Mouse (Mus musculus): ENCODE measurements at regions not wholly inside any gene's neighbourhood (a gene's known extent, or its start where the extent isn't known, plus 50 kb on each side); places are given as distances from the start of the nearest gene placed in this dataset.
A peak's percentile ranks its signal among the peaks of the same experiment; 100 is the strongest.

DNA sequence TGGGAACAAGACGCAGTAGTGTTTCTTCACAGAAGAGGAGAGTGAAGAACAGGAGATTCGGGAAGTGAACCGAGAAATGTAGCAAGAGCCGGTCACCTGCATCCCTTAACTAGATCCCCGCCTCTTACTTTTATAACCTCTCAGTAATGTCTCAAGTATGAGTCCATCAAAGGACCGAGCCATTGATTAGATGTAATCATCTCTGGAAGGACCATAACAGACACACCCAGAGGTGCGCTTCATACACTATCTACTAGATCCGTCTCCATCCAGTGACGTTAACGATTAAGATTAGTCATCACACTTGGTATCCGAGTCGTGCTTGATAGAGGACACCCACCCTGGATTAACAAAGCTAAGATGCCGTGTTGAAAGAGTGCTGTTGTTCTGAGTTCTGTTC lies 252.9 kb downstream of the Sox9 start:
- Histone ChIP-seq H3K27ac (ENCODE audit: insufficient read depth, low read length) (no peak overlapping the region), H3K4me3 (replicated peaks; ENCODE audit: insufficient read depth, low read depth, low read length) (no peak overlapping the region), H3K4me1 (ENCODE audit: control insufficient read depth, insufficient read depth, low read length) (no peaks in the 10 kb centered on the region), H3K27me3 (ENCODE audit: control insufficient read depth, insufficient read depth, low read length) (no peaks in the 10 kb centered on the region)
- TF ChIP-seq CTCF (IDR thresholded peaks at IDR 0.05; ENCODE audit: borderline replicate concordance, insufficient read depth, low read depth, low read length) (no peak), POLR2A (IDR thresholded peaks at IDR 0.05; ENCODE audit: borderline replicate concordance, insufficient read depth, low read length) (no peak)
- 97% methylated on average over 13 of the region's 13 CpGs for WGBS
- DNase-seq = no peak

DNA sequence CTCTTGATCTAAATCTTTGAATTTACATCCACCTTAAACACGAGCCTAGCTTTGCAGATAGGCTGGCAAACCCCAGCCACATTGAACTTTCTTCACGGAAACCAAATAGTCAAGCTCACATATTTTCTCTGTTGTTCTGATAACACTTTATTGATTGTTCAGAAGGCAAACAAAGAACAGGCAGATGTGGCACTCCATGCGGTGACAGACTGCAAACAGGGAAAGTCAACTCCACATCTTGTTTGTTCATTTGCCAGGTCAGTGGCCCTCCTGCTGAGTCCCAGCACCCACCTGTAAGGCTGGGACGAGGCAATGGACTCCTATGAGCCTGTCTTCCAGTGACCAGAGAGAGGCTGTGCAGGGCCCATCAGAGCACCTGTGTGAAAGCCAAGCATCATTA lies 255.7 kb downstream of the Sox9 start:
- TF ChIP-seq CTCF (IDR thresholded peaks at IDR 0.05; ENCODE audit: borderline replicate concordance, insufficient read depth, low read depth, low read length) (no peak), POLR2A (IDR thresholded peaks at IDR 0.05; ENCODE audit: borderline replicate concordance, insufficient read depth, low read length) (no peak)
- DNase-seq = no peak
- H3K27ac ChIP-seq (ENCODE audit: insufficient read depth, low read length) = no peak overlapping the region
- 78% methylated on average over 4 of the region's 4 CpGs for WGBS
- no peaks in the 10 kb centered on the region for H3K4me1 ChIP-seq (ENCODE audit: control insufficient read depth, insufficient read depth, low read length)
- H3K4me3 ChIP-seq (replicated peaks; ENCODE audit: insufficient read depth, low read depth, low read length) = no peak overlapping the region
- no peaks in the 10 kb centered on the region for H3K27me3 ChIP-seq (ENCODE audit: control insufficient read depth, insufficient read depth, low read length)

DNA sequence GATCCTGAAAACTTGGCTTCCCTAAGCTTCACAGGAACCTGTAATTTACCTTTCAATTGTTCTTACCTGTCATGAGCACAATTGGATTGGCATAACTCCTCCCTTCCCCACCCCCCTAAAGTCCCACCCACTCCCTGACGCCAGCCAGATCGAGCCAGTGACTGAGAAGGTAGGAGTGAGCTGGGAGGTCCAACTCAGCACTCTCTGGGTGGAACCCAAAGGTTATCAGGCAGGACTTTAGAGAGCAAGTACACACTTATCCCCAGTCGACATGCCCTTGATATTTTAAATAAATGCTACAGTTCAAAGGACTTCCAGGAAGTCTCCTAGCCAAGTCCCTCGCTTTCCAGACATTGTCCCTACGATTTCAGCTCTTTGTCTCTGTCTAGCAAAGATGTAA lies 260.7 kb downstream of the Sox9 start:
- Histone ChIP-seq H3K4me1 (ENCODE audit: control insufficient read depth, insufficient read depth, low read length) (no peaks in the 10 kb centered on the region), H3K27ac (ENCODE audit: insufficient read depth, low read length) (no peak overlapping the region), H3K4me3 (replicated peaks; ENCODE audit: insufficient read depth, low read depth, low read length) (no peak overlapping the region), H3K27me3 (ENCODE audit: control insufficient read depth, insufficient read depth, low read length) (no peaks in the 10 kb centered on the region)
- 76% methylated on average over 5 of the region's 5 CpGs for WGBS
- DNase-seq = no peak
- TF ChIP-seq POLR2A (IDR thresholded peaks at IDR 0.05; ENCODE audit: borderline replicate concordance, insufficient read depth, low read length) (no peak), CTCF (IDR thresholded peaks at IDR 0.05; ENCODE audit: borderline replicate concordance, insufficient read depth, low read depth, low read length) (no peak)

DNA sequence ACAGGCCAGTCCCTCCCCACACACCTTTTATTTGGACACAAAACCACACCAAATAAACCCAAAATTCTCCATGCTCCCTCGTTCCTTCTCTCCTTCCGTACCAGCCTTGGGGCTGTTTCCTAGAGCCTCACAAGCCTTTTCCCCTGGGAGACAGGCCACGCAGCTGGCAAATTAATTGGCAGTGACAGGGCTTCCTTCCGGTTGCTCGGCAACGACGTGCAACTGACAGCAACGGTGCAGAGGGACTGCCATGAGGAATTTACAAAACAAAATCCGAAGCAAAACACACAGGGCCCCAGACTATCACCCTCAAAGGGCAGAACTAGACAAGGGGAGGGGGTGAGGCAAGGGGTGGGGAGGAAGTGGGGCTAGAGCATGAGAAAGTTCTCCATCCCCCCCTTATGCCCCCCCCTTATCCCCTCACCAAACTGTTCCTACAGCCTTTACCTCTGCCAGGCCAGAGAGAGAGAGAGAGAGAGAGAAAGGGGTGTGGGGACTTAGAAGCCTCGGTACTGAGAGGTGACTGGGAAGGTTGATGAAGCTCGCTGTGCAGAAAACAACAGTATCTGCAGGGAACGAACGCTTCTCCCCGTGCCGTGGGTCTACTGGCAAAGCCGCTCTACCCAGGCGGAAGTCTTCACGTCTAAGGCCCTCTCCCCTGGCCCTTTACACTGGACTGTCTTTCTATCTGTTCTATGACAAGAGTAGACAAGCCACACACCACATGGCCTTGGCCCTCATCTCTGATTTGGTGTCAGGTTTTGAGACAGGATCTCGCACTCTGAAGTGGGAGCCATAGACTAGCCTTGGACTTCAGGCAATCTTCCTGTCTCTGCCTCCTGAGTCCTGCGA lies 264.4 kb downstream of the Sox9 start:
- H3K27me3 ChIP-seq (ENCODE audit: control insufficient read depth, insufficient read depth, low read length) = no peaks in the 10 kb centered on the region
- H3K4me3 ChIP-seq (replicated peaks; ENCODE audit: insufficient read depth, low read depth, low read length) = no peak overlapping the region
- no peak overlapping the region for H3K27ac ChIP-seq (ENCODE audit: insufficient read depth, low read length)
- 47% methylated on average over 20 of the region's 20 CpGs for WGBS
- no peak for TF ChIP-seq CTCF (IDR thresholded peaks at IDR 0.05; ENCODE audit: borderline replicate concordance, insufficient read depth, low read depth, low read length)
- H3K4me1 ChIP-seq (ENCODE audit: control insufficient read depth, insufficient read depth, low read length) = peaks cover 8% of the 10 kb centered on the region
- DNase-seq = peak; percentile 28 to 42

DNA sequence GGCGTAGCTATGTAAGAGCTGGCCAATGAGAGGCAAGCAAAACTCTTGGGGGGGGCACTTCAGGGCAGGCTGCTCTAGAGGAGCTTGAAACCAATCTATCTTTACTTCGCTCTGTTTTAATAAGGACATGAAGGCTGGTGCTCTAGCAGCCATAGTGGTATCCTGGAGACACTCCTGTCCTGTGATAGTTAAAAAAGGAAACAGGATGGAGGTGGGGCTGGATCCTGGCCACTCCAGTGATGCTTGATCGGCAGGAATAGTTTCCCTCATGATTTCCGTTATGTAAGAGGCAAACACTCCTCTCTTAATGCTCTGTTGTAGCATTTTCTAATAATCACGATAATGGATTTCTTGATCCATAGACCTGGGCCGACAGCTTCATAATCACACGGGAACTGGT lies 266.1 kb downstream of the Sox9 start:
- H3K27me3 ChIP-seq (ENCODE audit: control insufficient read depth, insufficient read depth, low read length) = no peaks in the 10 kb centered on the region
- H3K4me3 ChIP-seq (replicated peaks; ENCODE audit: insufficient read depth, low read depth, low read length) = no peak overlapping the region
- 72% methylated on average over 7 of the region's 7 CpGs for WGBS
- H3K4me1 ChIP-seq (ENCODE audit: control insufficient read depth, insufficient read depth, low read length) = peaks cover 8% of the 10 kb centered on the region
- no peak for DNase-seq
- no peak overlapping the region for H3K27ac ChIP-seq (ENCODE audit: insufficient read depth, low read length)
- TF ChIP-seq POLR2A (IDR thresholded peaks at IDR 0.05; ENCODE audit: borderline replicate concordance, insufficient read depth, low read length) (no peak), CTCF (IDR thresholded peaks at IDR 0.05; ENCODE audit: borderline replicate concordance, insufficient read depth, low read depth, low read length) (no peak)

DNA sequence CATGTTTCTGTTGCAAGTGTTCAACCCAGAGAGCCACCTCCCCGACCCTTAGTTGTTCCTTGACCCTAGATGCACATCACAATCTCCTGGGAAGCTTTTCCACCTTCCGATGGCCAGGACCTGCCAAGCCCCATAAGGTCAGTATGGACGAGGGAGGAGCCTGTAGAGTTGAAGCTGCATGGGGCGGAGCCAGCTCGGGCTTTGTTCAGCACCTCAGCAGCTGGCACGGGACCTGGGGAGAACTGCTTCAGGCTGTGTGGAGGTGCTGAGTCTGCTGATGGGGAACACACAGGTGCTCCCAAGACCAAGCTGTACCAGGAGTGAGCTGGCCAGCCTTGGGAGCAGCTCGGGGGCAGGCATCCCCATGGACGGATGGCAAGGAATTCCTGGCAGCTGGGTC lies 267.6 kb downstream of the Sox9 start:
- peaks cover 8% of the 10 kb centered on the region for H3K4me1 ChIP-seq (ENCODE audit: control insufficient read depth, insufficient read depth, low read length)
- no peaks in the 10 kb centered on the region for H3K27me3 ChIP-seq (ENCODE audit: control insufficient read depth, insufficient read depth, low read length)
- WGBS = 64% methylated on average over 8 of the region's 8 CpGs
- no peak overlapping the region for H3K4me3 ChIP-seq (replicated peaks; ENCODE audit: insufficient read depth, low read depth, low read length)
- no peak for DNase-seq
- no peak overlapping the region for H3K27ac ChIP-seq (ENCODE audit: insufficient read depth, low read length)
- TF ChIP-seq CTCF (IDR thresholded peaks at IDR 0.05; ENCODE audit: borderline replicate concordance, insufficient read depth, low read depth, low read length) = no peak
- no peak for TF ChIP-seq POLR2A (IDR thresholded peaks at IDR 0.05; ENCODE audit: borderline replicate concordance, insufficient read depth, low read length)

DNA sequence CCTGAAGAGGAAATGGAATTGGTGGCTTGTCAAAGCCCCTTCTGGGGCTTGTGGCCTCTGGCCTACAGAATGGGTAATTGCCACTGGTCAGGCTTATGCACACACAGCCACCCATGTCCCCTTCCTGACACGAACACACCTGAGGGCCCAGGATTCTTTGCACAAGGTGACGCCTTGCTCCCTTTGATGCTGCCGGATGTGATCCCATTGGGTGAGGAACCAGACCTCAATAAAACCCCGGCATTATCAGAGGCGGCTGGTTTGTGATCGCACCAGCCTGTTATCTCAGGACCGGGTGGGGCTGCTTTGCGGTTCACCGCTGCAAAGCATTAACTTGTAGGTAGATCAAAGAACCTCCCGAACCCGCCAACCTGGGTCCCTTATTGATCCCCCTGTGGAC lies 270.5 kb downstream of the Sox9 start:
- Histone ChIP-seq H3K4me3 (replicated peaks; ENCODE audit: insufficient read depth, low read depth, low read length) (no peak overlapping the region), H3K27ac (ENCODE audit: insufficient read depth, low read length) (no peak overlapping the region), H3K27me3 (ENCODE audit: control insufficient read depth, insufficient read depth, low read length) (no peaks in the 10 kb centered on the region), H3K4me1 (ENCODE audit: control insufficient read depth, insufficient read depth, low read length) (peaks cover 20% of the 10 kb centered on the region)
- 96% methylated on average over 11 of the region's 11 CpGs for WGBS
- TF ChIP-seq CTCF (IDR thresholded peaks at IDR 0.05; ENCODE audit: borderline replicate concordance, insufficient read depth, low read depth, low read length) (no peak), POLR2A (IDR thresholded peaks at IDR 0.05; ENCODE audit: borderline replicate concordance, insufficient read depth, low read length) (no peak)
- no peak for DNase-seq

DNA sequence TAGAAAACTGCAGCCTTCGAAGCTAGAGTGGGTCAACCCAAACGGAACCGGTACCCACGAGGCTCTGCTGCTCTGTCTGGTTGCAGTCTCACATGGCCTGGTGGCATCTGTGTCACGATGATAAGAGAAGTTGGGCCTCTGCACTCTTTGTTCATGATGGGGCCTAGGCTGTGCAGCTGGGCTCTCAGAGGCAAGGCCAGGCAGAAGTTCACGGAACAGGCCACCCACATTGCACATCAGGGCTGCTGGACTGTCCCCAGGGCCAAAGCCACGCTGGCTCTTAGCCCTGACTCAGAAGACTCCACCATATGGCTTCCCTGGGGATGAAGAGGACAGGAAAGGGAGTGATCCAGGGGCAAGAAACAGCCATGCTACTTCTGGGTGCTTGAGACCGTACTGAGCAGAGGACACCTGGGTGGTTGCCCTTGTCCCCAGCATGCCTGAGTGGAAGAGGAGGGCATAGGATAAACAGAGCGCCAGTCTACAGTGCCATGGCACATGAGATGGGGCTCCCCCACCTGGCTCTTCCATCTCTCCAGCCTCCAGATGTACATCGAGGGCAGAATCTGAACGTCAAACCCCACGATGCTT lies 274.1 kb downstream of the Sox9 start:
- 67% methylated on average over 12 of the region's 12 CpGs for WGBS
- no peaks in the 10 kb centered on the region for H3K27me3 ChIP-seq (ENCODE audit: control insufficient read depth, insufficient read depth, low read length)
- DNase-seq = peak in 1 of 2 experiments; percentile 11
- H3K4me1 ChIP-seq (ENCODE audit: control insufficient read depth, insufficient read depth, low read length) = peaks cover 18% of the 10 kb centered on the region
- TF ChIP-seq POLR2A (IDR thresholded peaks at IDR 0.05; ENCODE audit: borderline replicate concordance, insufficient read depth, low read length) = no peak
- no peak for TF ChIP-seq CTCF (IDR thresholded peaks at IDR 0.05; ENCODE audit: borderline replicate concordance, insufficient read depth, low read depth, low read length)
- no peak overlapping the region for H3K4me3 ChIP-seq (replicated peaks; ENCODE audit: insufficient read depth, low read depth, low read length)
- H3K27ac ChIP-seq (ENCODE audit: insufficient read depth, low read length) = no peak overlapping the region

All from cerebellum, adult 2 months (tissue).